Mouse (Mus musculus): ENCODE results near the gene Layn.

DNA sequence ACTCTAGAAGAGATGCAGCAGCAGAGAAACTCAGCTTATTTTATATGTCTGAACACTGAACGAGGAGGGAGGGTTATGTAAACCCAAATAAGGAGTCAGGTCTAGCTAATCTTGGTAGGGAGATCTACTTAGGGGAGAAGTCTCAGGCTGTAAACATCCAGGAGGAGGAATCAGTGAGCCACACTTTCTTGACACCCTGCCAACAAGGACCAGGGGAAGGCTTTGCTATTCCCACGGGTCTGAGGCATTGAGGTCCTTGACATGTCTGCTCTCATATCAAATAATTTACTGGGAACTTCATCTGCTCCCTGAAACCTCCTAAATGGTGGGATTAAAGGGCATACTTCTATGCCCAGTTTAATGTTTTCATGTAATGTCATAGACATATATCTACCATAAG, 19.4 kb upstream of the Layn start:
- TF ChIP-seq MAFK (IDR thresholded peaks at IDR 0.05; ENCODE audit: insufficient read depth, low read depth, low read length) (no peak), ZNF384 (IDR thresholded peaks at IDR 0.05; ENCODE audit: low read depth, low read length) (no peak), CHD2 (IDR thresholded peaks at IDR 0.05; ENCODE audit: low read depth, low read length) (no peak)

Measured in ES-E14 (cell line).